Mouse (Mus musculus) heart, embryonic 12.5 days (tissue): ENCODE results near the gene Alkbh3. TPM values are rescaled to one million over a fixed set of nuclear protein-coding genes. Genes with fewer than 3 reads are reported as not detected.

Experiments
- ATAC-seq: fragments of 200-750 bp; cut with Nextera tagmentation; 2 replicates; pipeline ENCODE4 v1.8.0; 2017; ENCODE audit warnings: moderate TSS enrichment, moderate library complexity; ENCODE audit not compliant: insufficient number of reproducible peaks, low FRiP score
- H3K27ac ChIP-seq: fragments of 300-500 bp; sonication (generic); 2 replicates; pipeline ENCODE4 v1.5.1; 2016; ENCODE audit warnings: mild to moderate bottlenecking, moderate library complexity; ENCODE audit not compliant: poor library complexity, severe bottlenecking
- H3K27me3 ChIP-seq: fragments of 300-500 bp; sonication (generic); replicated peaks from 2 replicates; pipeline ENCODE4 v1.6.1; 2016; ENCODE audit warnings: mild to moderate bottlenecking, moderate library complexity
- H3K36me3 ChIP-seq: fragments of 300-500 bp; sonication (generic); 2 replicates; pipeline ENCODE4 v1.6.1; 2016; ENCODE audit warnings: mild to moderate bottlenecking, moderate library complexity
- H3K4me1 ChIP-seq: fragments of 300-500 bp; sonication (generic); replicated peaks from 2 replicates; pipeline ENCODE4 v1.6.1; 2016; ENCODE audit warnings: mild to moderate bottlenecking
- H3K4me2 ChIP-seq: fragments of 300-500 bp; sonication (generic); 2 replicates; pipeline ENCODE4 v1.6.1; 2016; ENCODE audit warnings: mild to moderate bottlenecking, moderate library complexity
- H3K4me3 ChIP-seq: fragments of 300-500 bp; sonication (generic); 2 replicates; pipeline ENCODE4 v1.5.1; 2016; ENCODE audit warnings: mild to moderate bottlenecking
- H3K9ac ChIP-seq: fragments of 300-500 bp; sonication (generic); 2 replicates; pipeline ENCODE4 v1.6.1; 2016; ENCODE audit warnings: mild to moderate bottlenecking, moderate library complexity
- H3K9me3 ChIP-seq: fragments of 300-500 bp; sonication (generic); replicated peaks from 2 replicates; pipeline ENCODE4 v1.6.1; 2016; ENCODE audit warnings: mild to moderate bottlenecking, moderate library complexity
- WGBS: fragments of 180-500 bp; shearing (Covaris S2); methylation state at CpG from one replicate; pipeline ENCODE4 v1.1.7; 2016; 5-methylcytosine and 5-hydroxymethylcytosine counted together
- polyA plus RNA-seq: library from polyadenylated mRNA; unstranded; fragments of >200 nt; fragmentation: Nextera tagmentation; extraction: Ambion mirVana; gene quantifications from 2 replicates; pipeline ENCODE4 v1.2.1, GENCODE M21; 2016

Alkbh3 gene
- polyA plus RNA-seq, 1 experiment from 2014 or later: 60.3 TPM

DNA sequence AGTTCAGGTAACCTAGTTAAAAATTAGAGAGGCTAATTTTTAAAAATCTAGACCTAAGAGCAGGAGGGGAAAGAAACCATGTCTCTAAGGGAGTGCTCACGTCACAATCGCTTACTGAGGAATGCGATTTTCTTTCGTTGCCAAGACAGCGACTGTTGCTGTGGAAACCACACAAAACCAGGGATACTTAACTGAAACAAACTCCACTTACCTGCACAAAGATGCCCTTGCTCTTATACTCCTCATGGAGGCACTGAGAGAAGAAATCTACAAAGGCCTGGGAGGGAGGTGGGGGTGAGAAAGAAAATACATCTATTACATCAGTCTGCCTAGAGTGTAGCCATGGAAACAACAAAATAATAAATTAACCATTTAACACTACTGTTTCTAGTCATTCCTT lies 33.1 kb upstream of the Alkbh3 start:
- Histone ChIP-seq H3K27me3 (no peaks in the 10 kb centered on the region), H3K9me3 (no peaks in the 10 kb centered on the region), H3K4me3 (no peak overlapping the region), H3K4me2 (no peak overlapping the region), H3K36me3 (peaks cover 3% of the 10 kb centered on the region; the same call in 1 of the 2 replicates), H3K27ac (no peak overlapping the region), H3K4me1 (peaks cover 44% of the 10 kb centered on the region), H3K9ac (no peak overlapping the region)
- WGBS: 81% methylated on average over 5 of the region's 5 CpGs
- ATAC-seq: no peak

DNA sequence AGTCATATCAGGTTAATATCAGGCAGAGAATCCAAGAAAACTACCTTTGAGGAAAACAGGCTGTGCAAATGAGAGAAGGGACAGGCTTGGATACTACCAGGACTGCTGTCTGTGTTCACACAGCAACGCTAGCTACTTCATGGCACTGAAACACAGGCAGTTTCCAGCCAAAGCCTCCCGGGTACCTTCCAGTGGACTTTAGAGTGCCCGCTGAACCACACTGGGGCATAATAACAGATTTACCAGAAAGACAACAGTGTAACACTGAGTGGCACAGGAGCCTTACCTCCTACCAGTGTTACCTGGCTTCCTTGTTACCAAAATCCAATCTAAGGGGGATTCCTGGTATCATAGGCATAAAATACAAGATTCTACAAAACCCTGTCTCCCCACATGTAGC lies 31.9 kb upstream of the Alkbh3 start:
- 93% methylated on average over 3 of the region's 3 CpGs for WGBS
- peaks cover 3% of the 10 kb centered on the region; the same call in 1 of the 2 replicates for H3K36me3 ChIP-seq
- no peak overlapping the region for H3K9ac ChIP-seq
- no peak for ATAC-seq
- H3K4me2 ChIP-seq: no peak overlapping the region
- no peaks in the 10 kb centered on the region for H3K9me3 ChIP-seq
- peaks cover 49% of the 10 kb centered on the region for H3K4me1 ChIP-seq
- no peak overlapping the region for H3K4me3 ChIP-seq
- H3K27ac ChIP-seq: no peak overlapping the region
- no peaks in the 10 kb centered on the region for H3K27me3 ChIP-seq

DNA sequence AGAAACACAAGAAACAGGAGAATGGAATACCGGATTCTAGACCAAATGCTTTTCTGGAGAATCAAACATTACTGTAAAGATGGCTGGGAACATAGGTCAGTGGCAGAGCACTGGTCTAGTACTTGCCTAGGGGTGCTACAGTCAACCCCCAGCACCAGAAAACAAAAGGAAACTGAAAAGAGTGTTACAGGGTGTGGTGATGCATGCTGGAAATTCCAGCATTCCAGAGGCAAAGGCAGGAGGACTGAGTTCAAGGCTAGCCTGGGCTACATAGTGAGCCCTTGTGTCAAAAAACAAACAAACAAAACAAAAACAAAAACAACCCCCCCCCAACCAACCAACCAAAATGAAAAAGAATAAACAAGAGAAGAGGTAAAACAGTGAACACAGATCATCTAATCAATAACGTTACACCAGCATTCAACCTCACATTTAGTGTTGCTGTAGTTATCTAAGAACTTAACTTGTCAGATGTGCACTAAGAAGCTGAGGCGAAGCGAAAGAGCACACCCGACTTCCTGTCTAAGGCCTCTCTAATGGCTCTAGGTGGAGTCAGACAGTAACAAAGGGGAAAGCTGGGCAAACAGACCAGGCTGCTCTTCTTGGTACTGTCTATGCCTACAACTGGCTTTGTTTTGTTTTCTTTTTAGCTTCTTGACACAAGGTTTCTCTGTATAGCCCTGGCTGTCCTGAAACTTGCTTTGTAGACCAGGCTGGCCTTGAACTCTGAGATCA lies 30.0 kb upstream of the Alkbh3 start:
- H3K27ac ChIP-seq: no peak overlapping the region
- no peak overlapping the region for H3K9ac ChIP-seq
- 81% methylated on average over 5 of the region's 5 CpGs for WGBS
- no peaks in the 10 kb centered on the region for H3K9me3 ChIP-seq
- H3K4me3 ChIP-seq: no peak overlapping the region
- ATAC-seq: no peak
- H3K36me3 ChIP-seq: peaks cover 3% of the 10 kb centered on the region; the same call in 1 of the 2 replicates
- H3K4me2 ChIP-seq: no peak overlapping the region
- peaks cover 38% of the 10 kb centered on the region for H3K4me1 ChIP-seq
- no peaks in the 10 kb centered on the region for H3K27me3 ChIP-seq

DNA sequence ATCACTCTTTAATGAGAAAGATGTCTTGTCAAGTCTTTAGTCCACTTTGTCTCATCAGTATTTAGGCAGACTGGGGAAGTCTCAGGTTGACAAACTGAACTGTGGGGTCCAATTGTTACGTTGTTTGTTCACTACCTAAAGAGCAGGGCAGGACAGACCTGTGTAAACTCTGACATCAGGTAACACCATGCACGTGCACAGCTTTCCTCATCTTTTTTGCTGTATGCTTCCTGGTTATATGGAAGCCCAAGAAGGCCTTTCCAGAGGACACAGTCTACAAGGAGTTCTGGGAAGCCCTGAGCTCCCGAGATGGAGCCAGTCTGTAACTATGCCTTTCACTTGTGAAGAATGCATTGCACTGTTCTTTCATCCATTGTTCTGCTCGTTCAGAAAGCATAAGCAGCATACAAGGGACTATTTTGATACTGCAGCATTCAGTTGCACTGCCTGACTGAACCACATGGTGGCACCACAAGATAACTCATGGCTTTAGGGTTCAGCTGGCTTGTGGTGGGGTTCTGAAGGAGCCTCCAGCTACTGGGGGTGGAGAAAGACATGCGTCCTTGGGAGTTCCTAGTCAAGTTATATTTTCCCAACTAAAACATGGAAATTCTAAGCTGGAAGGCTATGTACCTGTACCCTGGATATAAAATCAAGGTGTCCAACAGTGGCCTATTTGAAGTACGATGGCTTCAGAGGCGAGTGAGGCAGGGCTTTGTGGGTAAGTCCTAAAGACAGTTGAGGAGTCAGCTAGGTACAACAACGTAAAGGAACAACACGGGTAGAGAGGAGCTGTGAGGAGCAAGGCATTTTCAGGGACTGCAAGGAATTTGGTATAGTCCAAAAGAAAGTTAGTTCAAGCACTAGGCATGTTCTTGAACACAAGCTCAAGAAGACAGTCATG lies 25.1 kb upstream of the Alkbh3 start:
- H3K36me3 ChIP-seq: peaks cover 30% of the 10 kb centered on the region
- H3K4me3 ChIP-seq: no peak overlapping the region
- no peaks in the 10 kb centered on the region for H3K9me3 ChIP-seq
- peaks cover 24% of the 10 kb centered on the region for H3K4me1 ChIP-seq
- H3K4me2 ChIP-seq: no peak overlapping the region
- 67% methylated on average over 9 of the region's 9 CpGs for WGBS
- ATAC-seq: no peak
- no peaks in the 10 kb centered on the region for H3K27me3 ChIP-seq
- no peak overlapping the region for H3K27ac ChIP-seq
- no peak overlapping the region for H3K9ac ChIP-seq

DNA sequence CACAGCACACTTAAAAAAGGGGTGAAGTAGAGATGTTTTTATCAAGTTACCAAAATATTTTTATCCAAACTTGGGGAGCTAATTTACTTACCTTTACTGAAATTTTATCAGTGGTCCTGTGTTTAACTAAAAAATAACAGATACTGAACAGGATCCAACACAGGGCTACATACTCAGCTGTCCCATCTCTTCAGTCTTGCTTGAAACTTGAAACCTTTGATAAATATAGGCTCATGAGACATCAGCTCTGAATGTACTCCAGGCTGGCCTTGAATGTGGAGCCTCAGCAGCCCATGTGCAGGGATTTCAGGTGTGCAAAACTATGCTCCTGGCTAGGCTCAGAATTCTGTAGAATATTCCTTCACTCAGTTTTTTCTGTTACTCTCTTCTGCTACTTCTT lies 20.0 kb upstream of the Alkbh3 start:
- Histone ChIP-seq H3K27me3 (no peaks in the 10 kb centered on the region), H3K9me3 (no peaks in the 10 kb centered on the region), H3K4me2 (no peak overlapping the region), H3K4me3 (no peak overlapping the region), H3K36me3 (peaks cover 30% of the 10 kb centered on the region), H3K4me1 (peaks cover 3% of the 10 kb centered on the region; the same call in 1 of the 2 replicates), H3K9ac (no peak overlapping the region), H3K27ac (no peak overlapping the region)
- ATAC-seq: no peak

DNA sequence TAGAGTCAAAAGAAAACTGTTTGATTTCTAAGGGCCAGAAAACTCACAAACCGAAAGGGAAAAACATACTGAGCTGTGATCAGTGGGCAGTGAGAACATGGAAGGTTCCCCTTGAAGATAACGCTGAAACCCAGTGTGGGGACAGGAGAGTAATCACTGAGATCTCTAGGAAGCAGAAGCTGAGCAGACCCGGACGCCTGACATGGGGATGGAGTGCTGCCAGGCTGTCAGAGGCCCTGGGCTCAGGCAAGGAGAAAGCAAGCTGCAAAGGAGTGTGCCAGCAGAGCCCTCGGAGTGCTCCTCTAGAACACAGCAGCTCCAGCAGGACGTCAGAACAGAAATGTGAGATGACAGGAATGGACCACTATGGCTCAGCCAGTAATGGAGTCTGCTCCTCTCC lies 14.0 kb upstream of the Alkbh3 start:
- Histone ChIP-seq H3K9ac (no peak overlapping the region), H3K36me3 (no peaks in the 10 kb centered on the region), H3K27ac (no peak overlapping the region), H3K9me3 (no peaks in the 10 kb centered on the region), H3K4me1 (peaks cover 6% of the 10 kb centered on the region), H3K4me3 (no peak overlapping the region), H3K27me3 (no peaks in the 10 kb centered on the region), H3K4me2 (no peak overlapping the region)
- 37% methylated on average over 6 of the region's 6 CpGs for WGBS
- no peak for ATAC-seq

DNA sequence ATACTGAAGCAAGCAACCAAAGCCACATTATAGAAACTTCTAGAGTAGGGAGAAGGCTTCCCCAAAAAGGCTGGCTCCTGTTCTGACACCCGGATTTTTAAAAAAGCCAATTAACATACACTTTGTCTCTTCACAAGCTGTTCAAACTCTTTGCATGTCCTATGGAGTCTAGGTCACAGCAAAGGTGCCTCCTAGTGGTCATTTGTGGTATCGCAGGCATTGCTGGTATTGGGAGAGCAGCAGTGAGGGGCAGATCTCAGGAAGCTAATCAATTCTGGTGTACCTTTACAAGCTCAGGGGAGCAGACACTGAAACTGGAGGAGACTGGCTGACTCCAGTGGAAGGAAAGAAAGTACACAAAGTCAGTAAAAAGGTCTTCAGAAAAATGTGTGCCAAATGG lies 8.3 kb downstream of the Alkbh3 start:
- H3K9ac ChIP-seq: no peak overlapping the region
- WGBS: 12% methylated on average over 2 of the region's 2 CpGs
- no peaks in the 10 kb centered on the region for H3K4me1 ChIP-seq
- H3K36me3 ChIP-seq: peaks cover 83% of the 10 kb centered on the region
- no peak overlapping the region for H3K4me3 ChIP-seq
- ATAC-seq: peak; percentile 45; the same call in 1 of the 2 replicates
- no peaks in the 10 kb centered on the region for H3K9me3 ChIP-seq
- H3K4me2 ChIP-seq: no peak overlapping the region
- H3K27me3 ChIP-seq: no peaks in the 10 kb centered on the region
- H3K27ac ChIP-seq: no peak overlapping the region

DNA sequence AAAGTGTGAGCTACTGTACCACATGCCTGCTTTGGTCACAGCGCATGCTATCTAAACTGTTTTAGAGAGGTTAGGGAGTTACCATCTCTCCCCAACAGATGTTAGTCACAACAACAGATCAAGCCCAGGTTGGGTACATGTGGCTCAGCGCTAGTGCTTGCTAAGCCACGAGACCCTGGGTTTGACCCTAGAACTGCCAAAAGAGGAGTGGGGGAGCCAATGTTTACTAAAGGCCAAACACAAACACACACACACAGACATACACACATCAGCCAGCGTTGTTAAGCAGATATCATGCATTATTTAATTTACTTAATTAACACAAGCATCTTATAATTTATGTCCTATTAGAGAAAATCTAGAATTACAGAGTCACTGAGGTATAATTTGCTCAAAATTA lies 8.7 kb downstream of the Alkbh3 start:
- 0 out of 2 replicates have a peak, but pooled peaks have one; percentile 15 for ATAC-seq
- Histone ChIP-seq H3K27ac (no peak overlapping the region), H3K4me1 (no peaks in the 10 kb centered on the region), H3K27me3 (no peaks in the 10 kb centered on the region), H3K4me3 (no peak overlapping the region), H3K36me3 (peaks cover 85% of the 10 kb centered on the region), H3K9me3 (no peaks in the 10 kb centered on the region), H3K9ac (no peak overlapping the region), H3K4me2 (no peak overlapping the region)
- 76% methylated on average over 4 of the region's 4 CpGs for WGBS

DNA sequence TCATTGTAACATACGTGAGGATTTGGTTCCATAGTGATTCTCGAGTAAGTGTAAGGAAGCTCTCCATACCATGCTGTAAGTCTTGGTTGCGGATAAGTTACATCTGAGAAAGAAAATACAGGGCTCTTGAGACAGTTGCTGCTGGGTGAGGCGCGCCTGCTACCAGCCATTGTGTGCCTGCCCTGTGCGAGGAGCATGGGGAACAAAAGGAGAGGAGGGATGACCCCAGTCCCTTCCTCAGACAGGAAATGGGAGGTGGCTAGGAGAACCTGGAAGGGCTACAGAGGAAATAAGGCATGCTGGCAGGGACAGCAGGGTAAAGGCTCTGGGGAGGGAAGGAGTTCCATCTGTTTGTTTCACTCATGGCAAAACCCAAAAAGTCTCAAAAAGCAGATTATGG lies 9.2 kb downstream of the Alkbh3 start:
- no peaks in the 10 kb centered on the region for H3K9me3 ChIP-seq
- 76% methylated on average over 6 of the region's 6 CpGs for WGBS

DNA sequence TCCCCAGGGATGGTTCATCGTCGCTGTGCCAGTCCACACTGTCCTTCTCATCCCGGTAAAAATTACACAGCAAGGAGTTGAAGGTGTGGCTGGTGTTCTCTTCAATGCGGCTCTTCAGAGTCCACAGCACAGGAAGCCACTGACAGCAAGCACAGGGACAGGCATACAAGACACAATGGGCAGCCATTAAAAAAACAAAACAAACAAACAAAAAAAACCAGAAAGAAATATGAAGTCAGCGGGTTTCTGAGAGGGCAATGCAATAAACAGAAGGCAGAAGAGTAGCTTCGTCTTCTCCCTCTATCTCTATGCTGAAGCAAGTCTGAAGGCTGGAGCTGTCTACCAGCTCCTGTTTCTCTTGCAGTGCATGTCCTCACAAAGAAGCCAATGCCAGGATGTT lies 14.4 kb downstream of the Alkbh3 start, which contains the start of gene Gm27027:
Gene Gm27027, minus strand, starts transcription at position 101 of the 400 bp plus-strand sequence.
- no peak within 1 kb of the TSS for H3K4me2 ChIP-seq

More for the DNA sequence above, 9.2 kb downstream of the Alkbh3 start:
- H3K4me1 ChIP-seq: no peaks in the 10 kb centered on the region
- no peaks in the 10 kb centered on the region for H3K27me3 ChIP-seq
- H3K36me3 ChIP-seq: peaks cover 83% of the 10 kb centered on the region
- ATAC-seq: 0 out of 2 replicates have a peak, but pooled peaks have one; percentile 42
- no peak overlapping the region for H3K27ac ChIP-seq
- no peak overlapping the region for H3K4me3 ChIP-seq
- H3K9ac ChIP-seq: no peak overlapping the region
- H3K4me2 ChIP-seq: no peak overlapping the region

DNA sequence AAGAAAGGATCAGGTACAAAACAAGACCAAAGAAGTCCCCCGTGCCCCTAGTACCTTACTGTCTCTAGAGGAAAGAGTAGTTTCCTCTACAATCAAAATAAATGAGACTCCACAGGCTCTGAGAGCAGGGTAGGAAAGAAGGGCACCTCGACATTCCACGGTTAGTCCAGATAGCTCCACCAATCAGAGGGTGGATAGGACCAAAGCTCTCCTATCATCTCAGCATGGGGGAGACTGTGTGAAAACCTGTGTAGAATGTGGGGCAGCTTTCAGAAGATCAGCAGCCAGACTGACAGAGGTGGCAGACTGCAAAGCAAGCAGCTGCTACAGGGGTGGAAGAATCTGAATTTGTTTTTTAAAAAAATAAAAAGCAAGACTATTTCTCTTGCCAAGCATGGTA lies 17.8 kb downstream of the Alkbh3 start:
- Histone ChIP-seq H3K4me3 (no peak overlapping the region), H3K4me1 (peaks cover 35% of the 10 kb centered on the region), H3K4me2 (no peak overlapping the region), H3K9me3 (no peaks in the 10 kb centered on the region), H3K27me3 (no peaks in the 10 kb centered on the region), H3K27ac (peak overlapping the region; percentile 27; the same call in 1 of the 2 replicates), H3K36me3 (peaks cover 69% of the 10 kb centered on the region), H3K9ac (no peak overlapping the region)
- no peak for ATAC-seq
- 31% methylated on average over 3 of the region's 3 CpGs for WGBS

More for the DNA sequence above, 14.4 kb downstream of the Alkbh3 start, which contains the start of gene Gm27027:
- Histone ChIP-seq H3K27me3 (no peaks in the 10 kb centered on the region), H3K36me3 (peaks cover 64% of the 10 kb centered on the region), H3K4me3 (no peak within 1 kb of the TSS), H3K4me1 (peaks cover 34% of the 10 kb centered on the region), H3K9me3 (no peaks in the 10 kb centered on the region), H3K27ac (no peak within 1 kb of the TSS), H3K9ac (no peak within 1 kb of the TSS)
- no peak for ATAC-seq
- WGBS: 89% methylated on average over 6 of the region's 6 CpGs
